Mouse (Mus musculus): ENCODE results near the gene Unc13b. TPM values are rescaled to one million over a fixed set of nuclear protein-coding genes. Genes with fewer than 3 reads are reported as not detected.

Gene Unc13b
- polyA plus RNA-seq, 1 experiment from 2014 or later = 7.4 TPM

DNA sequence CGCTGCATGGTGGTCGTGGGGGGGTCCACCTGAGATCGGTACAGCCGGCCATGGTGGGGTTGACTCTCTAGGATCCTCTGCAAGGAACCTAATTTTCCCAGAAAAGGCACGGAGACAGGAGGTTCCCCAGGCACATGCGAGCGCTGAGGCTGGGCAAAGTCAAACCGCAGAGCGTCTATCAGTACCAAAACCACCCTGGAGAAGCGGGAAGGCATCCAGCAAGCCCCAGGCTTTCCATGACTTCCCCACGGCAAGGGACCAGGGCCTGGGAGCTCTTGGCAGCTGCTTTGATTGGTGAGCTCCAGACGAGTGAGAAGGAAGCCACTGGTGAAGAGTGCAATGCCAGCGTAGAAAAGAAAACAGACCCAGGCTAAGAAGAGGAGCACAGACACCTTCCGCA is 34.1 kb upstream of the Unc13b start:
- WGBS = 74% methylated on average over 14 of the region's 14 CpGs
- peak overlapping the region; percentile 82 for H3K9ac ChIP-seq (ENCODE audit: low read length)
- H3K36me3 ChIP-seq (ENCODE audit: control insufficient read depth, insufficient read depth, low read length) = peaks cover 29% of the 10 kb centered on the region; the same call in 1 of the 2 replicates
- no peak overlapping the region for H3K27ac ChIP-seq (ENCODE audit: low read length)
- H3K9me3 ChIP-seq (replicated peaks; ENCODE audit: control insufficient read depth, low read length) = no peaks in the 10 kb centered on the region
- ATAC-seq (ENCODE audit: insufficient read depth, low FRiP score) = no peak
- H3K4me1 ChIP-seq (ENCODE audit: control insufficient read depth, insufficient read depth, low read length) = peaks cover 8% of the 10 kb centered on the region
- no peaks in the 10 kb centered on the region for H3K27me3 ChIP-seq (ENCODE audit: control insufficient read depth, insufficient read depth, low read length)
- H3K4me3 ChIP-seq (replicated peaks; ENCODE audit: low read length) = peak overlapping the region; percentile 78
- H3K4me2 ChIP-seq (ENCODE audit: low read depth, low read length) = peak overlapping the region; percentile 66

DNA sequence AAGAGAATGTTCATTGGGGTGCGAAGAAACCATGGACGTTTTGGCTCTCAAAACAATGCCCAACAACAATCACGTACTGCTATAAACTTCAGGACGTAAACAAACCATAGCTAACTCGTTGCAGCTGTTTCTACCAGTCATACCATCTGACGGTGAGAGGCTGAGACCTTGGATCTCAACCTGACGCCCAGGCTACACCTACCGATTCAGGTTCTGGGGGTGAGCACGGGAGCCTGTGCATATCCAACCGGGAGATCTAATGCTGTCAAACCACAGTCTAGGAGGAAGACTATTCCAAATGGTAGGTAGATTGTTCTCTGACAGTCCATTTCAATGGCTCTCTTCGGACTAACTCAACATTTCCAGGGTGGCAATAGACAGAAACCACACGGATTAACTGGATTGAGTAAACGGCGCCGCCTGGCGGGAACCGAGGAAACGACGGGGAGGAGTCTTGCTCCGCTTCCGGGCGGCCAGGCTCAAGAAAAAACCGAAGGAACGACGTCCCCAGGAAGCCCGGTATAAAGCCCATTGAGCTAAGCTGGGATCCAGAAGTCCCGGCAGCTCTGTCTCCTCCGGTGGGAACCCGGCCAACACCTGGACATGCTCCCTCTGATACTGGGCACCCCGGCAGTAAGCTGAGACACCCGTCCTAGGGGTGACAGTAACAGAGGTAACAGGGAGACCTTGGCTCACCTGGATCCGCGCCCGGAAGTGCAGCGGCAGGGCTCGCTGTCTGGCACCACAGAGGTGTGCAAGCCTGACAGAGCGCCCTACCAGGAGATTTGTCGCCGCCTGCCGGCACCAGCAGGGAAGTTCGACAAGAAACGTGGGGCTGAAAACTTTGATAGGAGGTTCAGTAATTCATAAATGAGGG is 33.4 kb upstream of the Unc13b start, which contains the start of gene Pigo:
TSS of gene Pigo (minus strand) at position 736 of the 877 bp plus-strand sequence.
- H3K36me3 ChIP-seq (ENCODE audit: control insufficient read depth, insufficient read depth, low read length) = peaks cover 29% of the 10 kb centered on the region; the same call in 1 of the 2 replicates
- no peaks in the 10 kb centered on the region for H3K27me3 ChIP-seq (ENCODE audit: control insufficient read depth, insufficient read depth, low read length)
- ATAC-seq (ENCODE audit: insufficient read depth, low FRiP score) = peak; percentile 93
- H3K9me3 ChIP-seq (replicated peaks; ENCODE audit: control insufficient read depth, low read length) = no peaks in the 10 kb centered on the region
- peak within 1 kb of the TSS; percentile 78 for H3K4me3 ChIP-seq (replicated peaks; ENCODE audit: low read length)
- peaks cover 13% of the 10 kb centered on the region for H3K4me1 ChIP-seq (ENCODE audit: control insufficient read depth, insufficient read depth, low read length)
- H3K4me2 ChIP-seq (ENCODE audit: low read depth, low read length) = peak within 1 kb of the TSS; percentile 66
- WGBS = 7% methylated on average over 42 of the region's 42 CpGs
- H3K9ac ChIP-seq (ENCODE audit: low read length) = peak within 1 kb of the TSS; percentile 82
- H3K27ac ChIP-seq (ENCODE audit: low read length) = peak within 1 kb of the TSS; percentile 94

DNA sequence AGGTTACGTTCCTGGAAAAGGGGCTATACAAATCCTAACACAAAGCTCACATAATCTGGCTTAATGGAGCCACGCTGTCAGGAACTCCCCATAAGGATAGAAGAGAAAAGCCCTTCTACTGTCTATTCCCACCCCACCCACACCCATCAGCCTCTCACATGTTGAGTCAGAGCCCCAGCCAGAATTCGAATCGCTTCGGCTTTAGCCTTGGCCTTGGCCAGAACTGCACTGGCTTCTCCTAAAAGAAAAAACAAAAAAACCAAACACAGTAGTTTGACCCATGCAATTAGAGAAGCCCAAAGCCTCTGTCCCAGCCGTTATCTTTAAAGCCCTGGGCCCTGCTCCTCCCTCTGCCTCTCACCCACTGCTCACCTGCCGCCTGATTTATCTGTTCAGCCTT is 29.6 kb upstream of the Unc13b start:
- no peaks in the 10 kb centered on the region for H3K27me3 ChIP-seq (ENCODE audit: control insufficient read depth, insufficient read depth, low read length)
- H3K27ac ChIP-seq (ENCODE audit: low read length) = no peak overlapping the region
- no peaks in the 10 kb centered on the region for H3K9me3 ChIP-seq (replicated peaks; ENCODE audit: control insufficient read depth, low read length)
- peaks cover 21% of the 10 kb centered on the region for H3K4me1 ChIP-seq (ENCODE audit: control insufficient read depth, insufficient read depth, low read length)
- no peak overlapping the region for H3K4me2 ChIP-seq (ENCODE audit: low read depth, low read length)
- ATAC-seq (ENCODE audit: insufficient read depth, low FRiP score) = no peak
- no peak overlapping the region for H3K4me3 ChIP-seq (replicated peaks; ENCODE audit: low read length)
- H3K9ac ChIP-seq (ENCODE audit: low read length) = no peak overlapping the region
- 91% methylated on average over 7 of the region's 7 CpGs for WGBS
- H3K36me3 ChIP-seq (ENCODE audit: control insufficient read depth, insufficient read depth, low read length) = peaks cover 24% of the 10 kb centered on the region; the same call in 1 of the 2 replicates

DNA sequence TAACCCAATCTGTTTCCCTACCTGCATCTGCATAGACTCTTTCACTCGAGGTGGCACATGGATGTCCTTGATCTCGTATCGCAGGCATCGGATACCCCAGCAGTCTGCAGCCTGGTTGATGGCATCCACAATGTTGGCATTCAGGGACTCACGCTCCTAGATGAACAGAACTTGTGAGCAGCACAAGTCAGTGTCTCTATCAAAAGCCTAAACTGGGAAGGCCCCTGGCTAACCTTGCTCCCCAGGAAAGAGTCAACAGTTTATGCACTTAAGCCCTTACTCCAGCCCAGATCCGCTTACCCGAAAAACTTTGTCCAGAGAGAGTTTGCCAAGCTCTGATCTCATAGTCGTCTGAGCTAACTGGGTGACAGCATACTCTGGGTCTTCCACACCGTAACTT is 29.0 kb upstream of the Unc13b start:
- 0 out of 2 replicates have a peak overlapping the region, but pooled peaks have one; percentile 84 for H3K4me2 ChIP-seq (ENCODE audit: low read depth, low read length)
- H3K9me3 ChIP-seq (replicated peaks; ENCODE audit: control insufficient read depth, low read length) = no peaks in the 10 kb centered on the region
- H3K4me1 ChIP-seq (ENCODE audit: control insufficient read depth, insufficient read depth, low read length) = peaks cover 16% of the 10 kb centered on the region
- H3K27me3 ChIP-seq (ENCODE audit: control insufficient read depth, insufficient read depth, low read length) = no peaks in the 10 kb centered on the region
- no peak overlapping the region for H3K4me3 ChIP-seq (replicated peaks; ENCODE audit: low read length)
- H3K27ac ChIP-seq (ENCODE audit: low read length) = no peak overlapping the region
- ATAC-seq (ENCODE audit: insufficient read depth, low FRiP score) = no peak
- no peak overlapping the region for H3K9ac ChIP-seq (ENCODE audit: low read length)
- H3K36me3 ChIP-seq (ENCODE audit: control insufficient read depth, insufficient read depth, low read length) = peaks cover 27% of the 10 kb centered on the region
- 93% methylated on average over 9 of the region's 9 CpGs for WGBS

DNA sequence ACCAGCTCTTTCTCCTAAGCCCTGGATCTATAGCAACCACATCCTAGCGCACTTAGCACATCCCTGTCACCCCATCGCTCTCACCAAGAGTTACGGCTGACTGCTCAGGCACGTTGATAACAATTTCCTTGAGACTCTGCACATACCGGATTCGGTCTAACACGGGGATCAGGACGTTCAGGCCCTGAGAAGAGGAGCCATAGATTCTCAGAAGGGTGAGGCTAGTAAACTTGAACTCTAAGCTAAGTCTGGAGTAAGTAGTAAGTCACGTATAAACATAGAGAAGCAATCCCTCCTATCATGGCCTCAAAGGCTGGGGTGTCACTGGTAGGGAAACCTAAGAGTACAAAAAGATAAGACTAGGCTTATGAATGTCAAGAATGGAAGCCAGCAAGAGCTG is 28.4 kb upstream of the Unc13b start:
- Histone ChIP-seq H3K27me3 (ENCODE audit: control insufficient read depth, insufficient read depth, low read length) (no peaks in the 10 kb centered on the region), H3K9me3 (replicated peaks; ENCODE audit: control insufficient read depth, low read length) (no peaks in the 10 kb centered on the region), H3K36me3 (ENCODE audit: control insufficient read depth, insufficient read depth, low read length) (peaks cover 27% of the 10 kb centered on the region), H3K4me3 (replicated peaks; ENCODE audit: low read length) (peak overlapping the region; percentile 81), H3K27ac (ENCODE audit: low read length) (peak overlapping the region; percentile 87; the same call in 1 of the 2 replicates), H3K4me2 (ENCODE audit: low read depth, low read length) (peak overlapping the region; percentile 84), H3K9ac (ENCODE audit: low read length) (peak overlapping the region; percentile 96), H3K4me1 (ENCODE audit: control insufficient read depth, insufficient read depth, low read length) (peaks cover 13% of the 10 kb centered on the region)
- no peak for ATAC-seq (ENCODE audit: insufficient read depth, low FRiP score)
- WGBS = 70% methylated on average over 9 of the region's 9 CpGs

DNA sequence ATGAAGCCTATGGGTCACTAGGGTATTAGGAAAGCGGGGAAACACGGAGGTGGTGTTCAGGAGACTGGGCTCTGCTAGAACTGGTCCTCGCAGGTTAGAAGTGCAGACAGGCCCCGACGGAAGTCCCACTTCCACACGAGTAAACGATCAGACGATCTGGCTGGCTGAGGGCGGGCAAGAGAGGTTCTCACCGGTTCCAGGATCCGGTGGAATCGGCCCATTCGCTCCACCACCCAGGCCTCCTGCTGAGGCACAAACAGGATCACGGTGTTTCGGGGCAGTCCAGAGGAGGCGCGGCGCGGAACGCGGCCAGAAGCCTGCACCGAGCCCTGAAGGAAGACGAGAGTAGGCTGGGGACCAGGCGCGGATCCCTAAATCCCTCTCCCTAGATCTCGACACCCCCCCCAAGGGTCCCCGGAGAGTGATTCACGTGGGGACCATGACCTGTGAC is 27.9 kb upstream of the Unc13b start:
- ATAC-seq (ENCODE audit: insufficient read depth, low FRiP score) = peak; percentile 68
- Histone ChIP-seq H3K4me2 (ENCODE audit: low read depth, low read length) (peak overlapping the region; percentile 84), H3K9me3 (replicated peaks; ENCODE audit: control insufficient read depth, low read length) (no peaks in the 10 kb centered on the region), H3K9ac (ENCODE audit: low read length) (peak overlapping the region; percentile 96), H3K27ac (ENCODE audit: low read length) (peak overlapping the region; percentile 87), H3K27me3 (ENCODE audit: control insufficient read depth, insufficient read depth, low read length) (no peaks in the 10 kb centered on the region), H3K4me1 (ENCODE audit: control insufficient read depth, insufficient read depth, low read length) (peaks cover 13% of the 10 kb centered on the region), H3K36me3 (ENCODE audit: control insufficient read depth, insufficient read depth, low read length) (peaks cover 27% of the 10 kb centered on the region), H3K4me3 (replicated peaks; ENCODE audit: low read length) (peak overlapping the region; percentile 81)
- WGBS = 2% methylated on average over 28 of the region's 28 CpGs

DNA sequence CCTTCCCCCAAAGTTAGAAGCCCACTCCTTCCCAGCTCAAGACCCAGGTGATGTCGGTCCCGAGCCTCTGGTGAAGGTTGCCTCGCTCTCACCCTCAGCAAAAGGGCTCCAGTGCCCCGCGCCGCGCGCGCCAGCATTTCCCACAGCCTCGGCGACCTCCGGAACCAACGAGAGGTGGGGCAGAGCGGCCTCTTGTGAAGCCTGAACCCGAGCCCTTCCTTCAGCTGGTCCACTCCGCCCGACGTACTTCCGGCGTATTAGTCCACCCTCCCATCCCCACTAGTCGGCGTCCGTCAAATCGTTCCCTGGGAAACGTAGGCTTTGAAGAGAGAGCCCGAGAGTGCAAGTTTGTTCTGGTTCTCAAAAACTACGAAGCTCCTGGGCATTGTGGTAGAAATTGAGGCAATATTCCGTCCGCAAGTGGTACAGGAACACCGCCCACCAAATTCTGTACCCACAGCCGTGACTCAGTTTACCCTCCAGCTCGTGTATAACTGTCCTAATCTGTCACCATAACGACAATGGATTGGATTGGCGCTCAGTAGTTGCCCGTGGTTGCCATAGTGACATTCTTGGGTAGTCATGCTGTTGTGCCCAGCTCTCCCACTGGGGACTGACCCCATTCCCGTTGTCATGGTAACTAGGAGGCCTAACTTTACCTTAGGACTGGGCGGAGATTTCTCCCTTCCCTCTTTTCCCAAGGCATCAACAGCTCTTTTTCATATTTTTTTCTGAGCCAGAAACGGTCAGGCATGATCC is 27.3 kb upstream of the Unc13b start, which contains the start of gene Stoml2:
TSS of gene Stoml2 (minus strand) at position 474 of the 759 bp plus-strand sequence.
- H3K36me3 ChIP-seq (ENCODE audit: control insufficient read depth, insufficient read depth, low read length) = peaks cover 29% of the 10 kb centered on the region
- no peaks in the 10 kb centered on the region for H3K27me3 ChIP-seq (ENCODE audit: control insufficient read depth, insufficient read depth, low read length)
- under 1% methylated on average over 38 of the region's 38 CpGs for WGBS
- peak; percentile 96 for ATAC-seq (ENCODE audit: insufficient read depth, low FRiP score)
- no peaks in the 10 kb centered on the region for H3K9me3 ChIP-seq (replicated peaks; ENCODE audit: control insufficient read depth, low read length)
- H3K4me2 ChIP-seq (ENCODE audit: low read depth, low read length) = peak within 1 kb of the TSS; percentile 84
- peaks cover 13% of the 10 kb centered on the region for H3K4me1 ChIP-seq (ENCODE audit: control insufficient read depth, insufficient read depth, low read length)
- peak within 1 kb of the TSS; percentile 96 for H3K9ac ChIP-seq (ENCODE audit: low read length)
- H3K27ac ChIP-seq (ENCODE audit: low read length) = peak within 1 kb of the TSS; percentile 87
- peak within 1 kb of the TSS; percentile 81 for H3K4me3 ChIP-seq (replicated peaks; ENCODE audit: low read length)

DNA sequence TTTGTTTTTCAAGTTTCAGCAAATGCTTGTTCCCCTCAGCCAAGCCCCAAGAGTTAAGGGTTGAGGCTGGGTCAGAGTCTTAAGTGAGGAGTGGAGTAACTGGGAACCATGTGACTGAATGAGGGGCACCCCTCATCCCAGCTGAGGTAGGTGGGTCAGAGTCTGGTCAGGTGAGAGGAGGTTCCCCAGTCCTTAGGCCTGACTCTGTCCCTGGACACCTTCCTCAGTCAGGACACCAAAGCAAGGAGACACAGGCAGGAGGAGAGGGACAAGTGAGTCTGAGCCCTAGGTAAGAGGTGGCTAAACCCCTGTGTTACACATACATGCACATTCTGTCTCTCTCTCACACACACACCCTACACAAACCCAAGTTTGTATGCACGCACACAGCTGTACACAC is 26.3 kb upstream of the Unc13b start:
- Histone ChIP-seq H3K4me3 (replicated peaks; ENCODE audit: low read length) (no peak overlapping the region), H3K27me3 (ENCODE audit: control insufficient read depth, insufficient read depth, low read length) (no peaks in the 10 kb centered on the region), H3K4me2 (ENCODE audit: low read depth, low read length) (no peak overlapping the region), H3K4me1 (ENCODE audit: control insufficient read depth, insufficient read depth, low read length) (peaks cover 13% of the 10 kb centered on the region), H3K27ac (ENCODE audit: low read length) (no peak overlapping the region), H3K9ac (ENCODE audit: low read length) (no peak overlapping the region), H3K36me3 (ENCODE audit: control insufficient read depth, insufficient read depth, low read length) (peaks cover 20% of the 10 kb centered on the region), H3K9me3 (replicated peaks; ENCODE audit: control insufficient read depth, low read length) (no peaks in the 10 kb centered on the region)
- ATAC-seq (ENCODE audit: insufficient read depth, low FRiP score) = no peak
- WGBS = 100% methylated on average over 1 of the region's 1 CpGs

All from stomach, embryonic 16.5 days (tissue).